Comparison of ENCODE assay signal across 15 mouse cellular contexts in genomic region chr15:60141554-60142070, GRCm38 (mm10).
A peak's percentile ranks its signal among the peaks of the same experiment; 100 is the strongest.
DNase-seq lines count a peak whose midpoint lies in the region; ATAC-seq and TF ChIP-seq lines count a peak whose summit lies in the region.
"Had no signal": no experiment of that assay in that cellular context is flagged by ENCODE, and none has a peak within 500 bp of the region (broad histone marks: within the 10 kb centered on the region; RNA-seq: fewer than 3 reads in every experiment).

No protein-coding gene starts in this region.

- in situ Hi-C loops in CH12.LX (cut with MboI; ENCODE audit: low pct_ligation_motif_present, low pct_unique_long_range_greater_than_20kb, low sequenced_read_pairs): no loop called here

- no peak overlapping the region for H3K4me3 ChIP-seq in CH12.LX (replicated peaks in 1 of 3; ENCODE audit: low read depth in 2 of 3, low read length in 2 of 3, poor library complexity in 1 of 3)
- no peak overlapping the region for H3K4me3 ChIP-seq in neural tube, embryonic 15.5 days (replicated peaks)
- H3K4me3 ChIP-seq: limb, embryonic 15.5 days; neural tube, embryonic 12.5 days had no signal

- ATAC-seq in neural tube, embryonic 15.5 days (ENCODE audit: low FRiP score): no peak
- ATAC-seq: hindbrain, postnatal 0 days had no signal

- H3K79me2 ChIP-seq in CH12.LX (replicated peaks; ENCODE audit: control insufficient read depth, extremely low read depth, insufficient read depth, poor library complexity, severe bottlenecking): no peaks in the 10 kb centered on the region

- H3K4me2 ChIP-seq in CH12.LX (ENCODE audit: insufficient read depth, low read depth, poor library complexity, severe bottlenecking): no peak overlapping the region
- no peak overlapping the region for H3K4me2 ChIP-seq in neural tube, embryonic 15.5 days
- H3K4me2 ChIP-seq: heart, embryonic 11.5 days; limb, embryonic 15.5 days; neural tube, embryonic 12.5 days had no signal

- H3K36me3 ChIP-seq in CH12.LX (replicated peaks in 1 of 2; ENCODE audit: control insufficient read depth in 1 of 2, insufficient read depth in 1 of 2, low read length in 1 of 2): no peaks in the 10 kb centered on the region
- no peaks in the 10 kb centered on the region for H3K36me3 ChIP-seq in neural tube, embryonic 15.5 days
- H3K36me3 ChIP-seq: limb, embryonic 15.5 days; neural tube, embryonic 12.5 days had no signal

- peak; percentile 1 to 4 for DNase-seq in left cerebral cortex, postnatal 14 days (ENCODE audit: low spot score in 2 of 2)
- DNase-seq in left cerebral cortex, adult 11 months (ENCODE audit: low spot score): no peak
- DNase-seq in CH12.LX (ENCODE audit: extremely low read depth): peak; percentile 96
- DNase-seq in induced T-regulatory cell, adult 2 months (ENCODE audit: low read depth): peak; percentile 93
- DNase-seq in thymus, adult 18-20 months: peak; percentile 16 to 68
- no peak for DNase-seq in layer of hippocampus, postnatal 10 days (ENCODE audit: low spot score in 2 of 2)
- no peak for DNase-seq in embryo, embryonic 10 days (ENCODE audit: low spot score)
- DNase-seq: adrenal gland, postnatal 14 days; cerebellum, postnatal 14 days; kidney, postnatal 36 days had no signal

- no peak for TF ChIP-seq CTCF in CH12.LX (conservative IDR thresholded peaks at IDR 0.05 in 1 of 2, IDR thresholded peaks at IDR 0.05 in 1 of 2; ENCODE audit: low read depth in 2 of 2, low read length in 2 of 2)

- H3K4me1 ChIP-seq in CH12.LX (ENCODE audit: control insufficient read depth in 1 of 2, insufficient read depth in 2 of 2): peaks cover 3 to 15% of the 10 kb centered on the region in 2 experiments; a peak in 1 of 4 replicates
- no peaks in the 10 kb centered on the region for H3K4me1 ChIP-seq in neural tube, embryonic 15.5 days
- H3K4me1 ChIP-seq: limb, embryonic 15.5 days; neural tube, embryonic 12.5 days had no signal

- intact Hi-C loops in left cerebral cortex, postnatal 14 days (cut with DNase I): no loop called here

- no peak for TF ChIP-seq POLR2A in CH12.LX (IDR thresholded peaks at IDR 0.05; ENCODE audit: low read depth, low read length)

- peak; percentile 10 for TF ChIP-seq RAD21 in CH12.LX (IDR thresholded peaks at IDR 0.05; ENCODE audit: low read depth, low read length)

- no peaks in the 10 kb centered on the region for H3K27me3 ChIP-seq in CH12.LX (replicated peaks)
- H3K27me3 ChIP-seq in neural tube, embryonic 15.5 days (replicated peaks): no peaks in the 10 kb centered on the region
- H3K27me3 ChIP-seq: limb, embryonic 15.5 days; neural tube, embryonic 12.5 days had no signal

- TF ChIP-seq EP300 in CH12.LX (IDR thresholded peaks at IDR 0.05; ENCODE audit: low read length): peak; percentile 78

- WGBS in neural tube, embryonic 15.5 days: 86% methylated on average over 6 of the region's 6 CpGs

- H3K9me3 ChIP-seq in CH12.LX (replicated peaks; ENCODE audit: low read length): no peaks in the 10 kb centered on the region
- H3K9me3 ChIP-seq in neural tube, embryonic 15.5 days (replicated peaks): no peaks in the 10 kb centered on the region
- H3K9me3 ChIP-seq: limb, embryonic 15.5 days; neural tube, embryonic 12.5 days had no signal

- H3K9ac ChIP-seq in CH12.LX (ENCODE audit: insufficient read depth, low read depth): no peak overlapping the region
- H3K9ac ChIP-seq in neural tube, embryonic 15.5 days (replicated peaks): no peak overlapping the region
- H3K9ac ChIP-seq: limb, embryonic 15.5 days; neural tube, embryonic 12.5 days had no signal

- H3K27ac ChIP-seq in CH12.LX (ENCODE audit: insufficient read depth, low read depth): peak overlapping the region; percentile 20; the same call in 1 of the 2 replicates
- no peak overlapping the region for H3K27ac ChIP-seq in neural tube, embryonic 15.5 days (replicated peaks)
- H3K27ac ChIP-seq: hindbrain, postnatal 0 days; limb, embryonic 15.5 days; neural tube, embryonic 12.5 days had no signal

- dilution Hi-C loops in CH12.LX (cut with MboI; ENCODE audit: extremely low pct_ligation_motif_present, extremely low pct_unique_long_range_greater_than_20kb, low sequenced_read_pairs): no loop called here

TF ChIP-seq in CH12.LX, 34 proteins besides CTCF, POLR2A, EP300 and RAD21:
- no peak for TF ChIP-seq NELFE (IDR thresholded peaks at IDR 0.05; ENCODE audit: low read depth, low read length)
- TF ChIP-seq CHD2 (IDR thresholded peaks at IDR 0.05; ENCODE audit: low read length): no peak
- TF ChIP-seq MAZ (IDR thresholded peaks at IDR 0.05; ENCODE audit: low read depth, low read length): no peak
- peak; percentile 53; the same call in 1 of the 2 replicates for TF ChIP-seq BHLHE40 (IDR thresholded peaks at IDR 0.05; ENCODE audit: low read depth, low read length)
- TF ChIP-seq JUND (conservative IDR thresholded peaks at IDR 0.05; ENCODE audit: low read depth, low read length): peak; percentile 47
- no peak for TF ChIP-seq ZMIZ1 (IDR thresholded peaks at IDR 0.05; ENCODE audit: low read depth, low read length)
- peak; percentile 66 for TF ChIP-seq IRF4 (IDR thresholded peaks at IDR 0.05; ENCODE audit: low read depth, low read length)
- no peak for TF ChIP-seq USF2 (conservative IDR thresholded peaks at IDR 0.05; ENCODE audit: low read depth, low read length)
- no peak for TF ChIP-seq POLR2AphosphoS2 (IDR thresholded peaks at IDR 0.05; ENCODE audit: low read depth, low read length)
- TF ChIP-seq ETS1 (conservative IDR thresholded peaks at IDR 0.05; ENCODE audit: low read depth, low read length): peak; percentile 64; the same call in 1 of the 2 replicates
- no peak for TF ChIP-seq UBTF (IDR thresholded peaks at IDR 0.05; ENCODE audit: low read depth, low read length)
- no peak for TF ChIP-seq HCFC1 (IDR thresholded peaks at IDR 0.05; ENCODE audit: low read depth, low read length)
- no peak for TF ChIP-seq KAT2A (IDR thresholded peaks at IDR 0.05; ENCODE audit: insufficient replicate concordance, low read length)
- peak; percentile 32; the same call in 1 of the 2 replicates for TF ChIP-seq TCF12 (IDR thresholded peaks at IDR 0.05; ENCODE audit: low read depth, low read length)
- TF ChIP-seq SIN3A (IDR thresholded peaks at IDR 0.05; ENCODE audit: low read length): no peak

Comparison
In these comparisons a context has a peak if more than half of its experiments do, and no peak if none do; other contexts are left out.
1. DNase-seq: peak in left cerebral cortex, postnatal 14 days (2 of 2), CH12.LX (single experiment), induced T-regulatory cell, adult 2 months (single experiment) and thymus, adult 18-20 months (2 of 2); none in left cerebral cortex, adult 11 months (single experiment), layer of hippocampus, postnatal 10 days (0 of 2) and embryo, embryonic 10 days (single experiment).